Mouse (Mus musculus): ENCODE measurements around the gene Dapl1.
A peak's percentile ranks its signal among the peaks of the same experiment; 100 is the strongest.

Dapl1 gene

DNA sequence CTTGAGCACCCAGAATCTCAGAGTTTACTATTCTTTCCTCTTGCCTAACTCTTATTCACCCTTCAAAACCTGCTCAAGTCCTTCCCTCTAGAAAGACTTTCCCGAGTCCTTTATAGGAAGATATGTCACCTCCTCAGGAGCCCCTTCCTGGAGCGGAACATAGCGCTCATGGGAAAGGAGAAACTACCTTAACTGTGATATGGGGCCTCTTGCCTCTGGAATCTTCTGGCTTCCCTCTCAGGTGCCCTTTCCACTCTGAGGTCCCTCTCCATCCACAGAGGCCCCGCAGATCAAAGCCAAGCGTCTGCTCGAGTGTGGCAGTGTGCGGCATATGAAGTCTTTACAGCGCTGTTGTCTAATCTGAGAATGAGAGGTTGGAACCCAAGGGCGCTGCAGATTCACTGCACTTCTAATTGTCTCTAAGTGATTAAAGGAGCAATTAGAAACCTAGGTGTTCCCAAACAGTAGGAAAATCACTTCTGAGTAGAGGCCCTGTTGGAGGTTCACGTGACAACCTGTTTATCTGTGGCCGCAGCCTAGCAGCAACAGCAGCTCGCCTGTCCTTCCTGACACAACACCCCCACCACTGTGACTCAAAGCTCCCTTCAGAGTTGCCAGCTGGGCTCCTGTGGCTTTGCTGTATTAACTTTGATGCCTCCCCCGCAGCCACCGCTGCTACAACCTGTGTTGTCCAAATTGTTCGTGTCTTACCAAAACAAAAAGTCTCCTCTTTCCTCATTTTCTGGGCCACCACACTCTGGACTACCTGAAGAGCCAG lies 49.7 kb downstream of the Dapl1 start:
- no peak for DNase-seq (ENCODE audit: low read depth, low spot score)

DNA sequence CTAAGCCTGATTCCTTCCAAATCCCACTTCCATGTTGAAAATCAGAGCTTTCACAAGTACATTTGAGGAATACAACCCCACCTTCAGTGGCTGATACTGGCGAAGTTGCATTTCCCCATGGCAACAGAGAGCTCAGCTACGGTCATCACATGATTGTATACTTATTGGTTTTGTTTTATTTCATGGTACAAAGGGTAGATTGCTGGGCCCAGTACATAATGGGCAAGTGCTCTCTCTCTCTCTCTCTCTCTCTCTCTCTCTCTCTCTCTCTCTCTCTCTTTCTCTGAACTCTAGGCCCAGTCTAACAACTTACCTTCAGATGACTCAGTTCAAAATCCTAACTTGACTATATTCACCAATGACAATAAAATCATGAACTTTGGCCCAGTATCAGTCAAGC lies 52.5 kb downstream of the Dapl1 start:
- no peak for DNase-seq (ENCODE audit: low read depth, low spot score)

DNA sequence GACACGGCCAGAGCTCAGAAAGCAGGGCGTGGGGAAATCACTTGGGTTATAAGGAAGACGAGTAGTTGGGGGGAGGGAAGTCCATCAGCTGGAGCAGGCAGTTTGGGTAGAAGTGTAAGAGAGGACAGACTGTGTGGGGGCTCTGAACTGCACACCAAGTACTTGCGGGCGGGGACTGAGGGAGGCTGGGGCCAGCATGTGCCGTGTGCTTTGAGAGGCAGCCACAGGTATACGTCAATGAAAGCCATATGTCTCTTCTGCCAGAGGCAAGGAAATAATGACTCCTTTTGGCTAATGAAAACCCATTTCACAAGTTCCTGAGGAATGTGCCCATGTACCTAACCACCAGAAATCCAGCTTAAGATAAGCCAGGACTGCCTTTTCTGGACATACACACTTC lies 53.6 kb downstream of the Dapl1 start:
- no peak for DNase-seq (ENCODE audit: low read depth, low spot score)

DNA sequence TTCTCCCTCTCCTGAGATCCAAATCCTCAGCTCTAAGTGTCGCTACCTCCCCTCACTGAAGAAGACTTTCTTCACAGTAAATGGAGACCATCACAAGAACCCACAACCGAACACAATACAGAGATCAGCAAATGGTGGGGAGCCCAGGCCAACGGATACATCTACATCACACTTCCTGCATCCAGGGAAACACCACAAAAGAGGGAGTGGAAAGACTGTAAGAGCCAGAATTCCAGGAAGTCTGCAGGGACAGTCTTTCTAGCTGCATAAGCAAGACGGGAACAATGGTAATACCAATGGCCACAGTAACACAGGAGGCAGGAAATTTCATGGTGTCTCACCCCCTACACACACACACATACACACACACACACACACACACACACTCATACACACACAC lies 55.3 kb downstream of the Dapl1 start:
- DNase-seq (ENCODE audit: low read depth, low spot score) = no peak

- peak; percentile 74 for DNase-seq (ENCODE audit: low read depth, low spot score)
These were observed 56.9 kb downstream of the Dapl1 start for GRCm38 (mm10) chr2:59541121-59541887.

DNA sequence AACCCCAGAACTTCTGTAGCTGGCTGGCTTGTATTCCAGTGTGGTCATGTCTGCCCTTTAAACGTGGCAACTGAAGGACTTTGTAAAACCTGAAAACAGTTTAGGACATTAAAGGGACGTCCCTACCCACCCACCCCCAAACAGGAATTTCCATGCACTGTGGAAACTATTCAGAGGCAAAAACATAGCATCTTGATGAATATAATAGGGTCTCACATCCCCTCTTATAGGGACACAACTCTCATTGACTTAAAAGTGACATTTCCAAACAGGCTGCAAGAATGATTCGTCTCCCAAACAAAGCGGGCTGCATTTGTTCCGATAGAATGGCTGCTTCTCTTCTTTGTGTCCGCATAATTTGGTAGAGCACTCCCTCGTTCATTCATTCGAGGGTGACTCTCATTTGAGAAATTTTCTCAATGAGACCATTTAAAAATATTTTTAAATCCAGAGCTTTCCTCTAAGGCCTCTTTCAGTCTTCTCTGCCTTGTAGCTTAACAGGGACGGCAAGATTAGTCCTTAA lies 59.2 kb downstream of the Dapl1 start:
- DNase-seq (ENCODE audit: low read depth, low spot score) = no peak

DNA sequence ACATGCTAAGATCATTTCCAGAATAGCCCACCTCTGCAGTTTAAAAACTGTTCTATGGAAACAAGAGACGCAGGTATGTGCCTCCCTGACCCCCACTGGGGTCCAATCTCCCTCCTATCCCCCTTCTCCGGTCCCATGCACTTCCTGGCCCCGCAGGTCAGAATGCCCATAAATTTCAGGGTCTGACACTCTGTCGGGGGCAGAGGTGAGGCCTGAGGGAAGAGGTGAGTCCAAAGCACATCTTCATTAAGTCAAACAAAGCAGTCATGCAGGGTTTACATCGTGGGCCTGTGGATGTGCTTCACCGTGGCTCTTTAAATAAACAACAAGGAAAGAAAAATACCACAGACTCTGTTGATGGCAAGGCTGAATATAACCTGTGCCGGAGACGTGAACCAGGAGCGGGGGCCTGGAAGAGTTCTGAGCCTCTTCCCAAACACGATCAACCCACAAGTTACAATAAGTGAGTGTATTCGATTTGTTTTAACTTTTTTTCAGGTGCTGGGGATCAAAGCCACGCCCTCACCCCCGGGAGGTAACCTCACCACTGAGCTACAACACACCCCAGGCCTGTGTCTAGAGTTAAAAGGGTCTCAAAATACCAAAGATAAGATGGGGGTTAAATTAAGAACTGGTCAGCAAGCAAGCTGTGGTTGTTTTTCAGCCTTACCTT lies 59.9 kb downstream of the Dapl1 start:
- DNase-seq (ENCODE audit: low read depth, low spot score) = no peak

GRCm38 (mm10) chr2:59545001-59545400 lies 60.5 kb downstream of the Dapl1 start:
- DNase-seq (ENCODE audit: low read depth, low spot score) = no peak

DNA sequence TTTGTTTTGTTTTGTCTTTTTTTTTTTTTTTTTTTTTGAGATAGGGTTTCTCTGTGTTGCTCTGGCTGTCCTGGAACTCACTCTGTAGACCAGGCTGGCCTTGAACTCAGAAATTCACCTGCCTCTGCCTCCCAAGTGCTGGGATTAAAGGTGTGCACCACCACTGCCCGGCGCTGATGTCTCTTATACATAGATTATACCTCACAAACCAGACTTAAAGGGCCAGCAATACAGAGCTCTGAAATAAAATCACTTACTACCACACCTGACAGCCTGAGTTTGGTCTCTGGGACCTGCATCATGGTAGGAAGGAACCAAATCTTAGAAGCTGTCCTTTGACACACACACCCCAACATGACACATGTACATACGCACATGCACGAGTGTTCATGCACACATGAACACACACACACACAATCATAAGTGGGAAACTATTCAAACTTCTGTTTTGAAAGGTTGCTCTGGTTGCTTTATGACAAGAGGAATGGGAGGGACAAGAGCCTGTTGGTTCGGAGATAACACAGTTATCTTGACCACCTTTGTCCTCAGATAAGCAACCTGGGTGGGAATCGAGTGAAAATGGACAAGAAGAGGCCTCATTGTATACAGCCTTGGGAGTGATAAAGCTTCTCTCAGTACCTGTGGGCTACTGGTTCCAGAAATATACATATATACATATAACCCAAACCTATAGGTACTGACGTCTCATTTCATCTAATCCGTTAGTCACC lies 63.1 kb downstream of the Dapl1 start:
- no peak for DNase-seq (ENCODE audit: low read depth, low spot score)

DNA sequence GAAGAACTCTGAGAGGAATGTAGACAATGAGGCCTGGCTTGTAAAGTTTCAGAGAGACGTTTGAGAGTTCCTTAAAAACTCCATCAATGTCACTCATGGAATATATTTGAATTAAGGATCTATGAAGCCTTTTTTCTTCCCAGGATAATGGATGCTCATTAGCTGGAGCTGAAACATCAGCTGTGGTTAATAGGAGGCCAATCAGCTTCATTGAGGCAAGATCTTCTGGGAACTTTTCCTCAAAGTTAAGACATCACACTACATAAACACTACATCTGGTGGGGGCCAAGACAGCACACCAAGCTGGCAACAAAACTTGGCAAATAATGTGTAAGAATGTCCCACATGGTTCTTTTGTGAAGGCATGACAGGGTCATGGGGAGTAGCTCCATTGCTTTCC lies 68.3 kb downstream of the Dapl1 start:
- no peak for DNase-seq (ENCODE audit: low read depth, low spot score)

DNA sequence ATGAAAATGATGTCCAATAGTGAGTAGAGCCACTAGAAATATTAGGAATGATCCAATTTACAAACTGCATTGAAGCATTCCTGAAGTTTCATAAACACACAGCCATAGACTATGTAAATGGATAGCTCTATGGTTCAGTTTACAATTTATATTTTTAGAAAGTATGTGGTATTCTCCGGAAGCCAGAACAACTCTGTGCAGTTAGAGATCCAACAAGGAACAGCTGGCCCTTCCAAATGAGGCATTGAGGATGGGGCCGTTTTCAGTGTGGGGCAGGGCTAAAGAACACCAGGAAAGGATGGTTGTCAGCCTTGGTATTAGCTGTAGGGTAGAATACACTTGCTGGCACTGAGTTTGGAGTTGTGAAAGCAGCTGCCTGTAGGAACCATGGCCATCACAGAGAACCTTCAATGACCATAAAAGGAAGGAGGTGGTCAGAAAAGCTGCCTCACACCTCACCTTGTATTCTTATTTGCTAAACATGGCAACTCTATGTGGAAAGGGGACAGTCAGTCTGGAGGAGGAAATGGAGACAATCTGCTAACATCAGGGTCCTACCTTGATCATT lies 70.0 kb downstream of the Dapl1 start:
- DNase-seq (ENCODE audit: low read depth, low spot score) = no peak
